Mouse (Mus musculus): ENCODE results near the gene Gucd1.
"Not testable (repeated sequence)": the region's sequence is repeated elsewhere in the genome, so short reads cannot be mapped to it uniquely, and the experiment has no call there.

The Gucd1 gene

DNA sequence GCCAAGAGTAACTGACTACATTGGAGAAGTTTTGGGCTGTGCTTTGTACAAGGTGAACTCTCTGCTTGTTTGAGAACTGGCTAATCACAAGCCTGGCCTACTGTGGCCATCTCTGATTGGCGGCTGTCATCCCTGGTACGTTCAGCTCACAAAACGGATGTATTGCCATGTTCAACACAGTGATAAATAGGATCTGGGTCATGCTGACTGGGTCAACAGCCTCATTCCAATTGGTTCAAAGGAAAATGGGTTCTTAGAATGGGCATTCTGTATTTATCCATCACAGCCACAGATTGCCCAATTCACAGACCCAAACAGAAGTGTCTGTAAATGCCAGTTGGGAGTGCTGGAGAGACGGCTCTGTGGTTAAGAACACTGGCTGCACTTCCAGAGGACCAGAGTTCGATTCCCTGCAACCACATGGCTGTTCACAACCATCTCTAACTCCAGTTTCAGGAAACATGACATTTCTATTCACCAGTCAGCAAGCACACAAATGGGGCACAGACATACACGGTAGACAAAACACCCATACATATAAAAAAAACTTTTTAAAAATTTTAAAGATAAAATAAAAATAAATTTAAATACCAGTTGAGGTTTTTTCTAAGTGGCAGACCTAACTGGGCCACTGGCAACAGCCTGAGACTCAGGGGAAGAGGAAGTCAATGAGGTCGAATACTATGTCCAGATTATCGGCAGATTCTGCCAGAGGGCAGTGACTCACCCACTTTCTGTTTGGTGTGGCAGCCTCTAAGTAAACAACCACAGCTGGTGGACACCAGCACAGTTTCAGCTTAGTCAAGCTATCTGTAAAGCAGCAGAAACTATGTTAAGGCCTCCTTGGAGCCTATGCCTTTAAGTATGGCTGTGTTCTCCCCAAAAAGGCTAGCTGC lies 13.3 kb downstream of the Gucd1 start:
- DNase-seq (ENCODE audit: extremely low spot score, low read depth, low spot score): no peak

GRCm38 (mm10) chr10:75503692-75504091 lies 14.1 kb downstream of the Gucd1 start:
- no peak for DNase-seq (ENCODE audit: extremely low spot score, low read depth, low spot score)

- no peak for DNase-seq (ENCODE audit: extremely low spot score, low read depth, low spot score)
Measured at GRCm38 (mm10) chr10:75501641-75502040, 16.1 kb downstream of the Gucd1 start.

DNA sequence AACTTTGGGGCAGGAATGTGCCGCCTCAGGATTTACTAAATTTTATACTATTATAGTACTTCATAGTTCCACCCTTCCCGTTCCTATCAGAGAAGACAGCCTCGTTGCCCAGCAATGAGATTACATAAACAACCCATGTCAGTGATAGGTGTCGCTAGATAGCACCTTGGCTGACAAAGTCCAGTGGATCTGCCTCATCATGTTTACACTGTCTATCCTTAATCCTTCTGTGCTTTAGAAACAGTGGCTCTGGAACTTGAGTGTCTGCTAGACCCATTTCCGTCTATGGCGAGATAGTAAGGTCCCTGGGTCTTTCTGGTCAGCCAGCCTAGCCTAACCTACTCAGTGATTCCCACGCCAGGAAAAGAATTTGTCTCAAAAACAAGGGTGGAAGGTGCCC lies 17.4 kb downstream of the Gucd1 start:
- no peak for DNase-seq (ENCODE audit: extremely low spot score, low read depth, low spot score)

GRCm38 (mm10) chr10:75499791-75500190 lies 18.0 kb downstream of the Gucd1 start:
- DNase-seq (ENCODE audit: extremely low spot score, low read depth, low spot score): no peak

DNA sequence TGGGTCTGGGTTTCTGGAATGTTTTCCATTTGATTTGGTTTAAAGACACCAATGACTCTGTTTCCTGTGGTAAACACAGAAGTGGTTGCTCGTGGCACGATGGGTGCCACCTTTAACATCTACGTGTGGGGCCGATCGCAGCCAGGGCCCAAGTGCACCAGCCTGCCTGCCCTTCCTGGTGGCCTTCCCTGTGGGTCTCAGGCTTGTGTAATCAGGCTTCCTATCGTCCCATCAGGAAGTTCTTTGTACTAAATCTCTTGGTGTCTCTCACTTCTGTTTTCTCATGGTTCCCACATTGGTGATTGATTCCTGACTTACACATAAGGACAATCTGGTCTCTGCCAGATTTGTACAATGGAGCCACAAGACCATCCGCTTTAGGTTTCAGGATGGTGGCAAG lies 18.6 kb downstream of the Gucd1 start:
- DNase-seq (ENCODE audit: extremely low spot score, low read depth, low spot score): not testable (repeated sequence)

DNA sequence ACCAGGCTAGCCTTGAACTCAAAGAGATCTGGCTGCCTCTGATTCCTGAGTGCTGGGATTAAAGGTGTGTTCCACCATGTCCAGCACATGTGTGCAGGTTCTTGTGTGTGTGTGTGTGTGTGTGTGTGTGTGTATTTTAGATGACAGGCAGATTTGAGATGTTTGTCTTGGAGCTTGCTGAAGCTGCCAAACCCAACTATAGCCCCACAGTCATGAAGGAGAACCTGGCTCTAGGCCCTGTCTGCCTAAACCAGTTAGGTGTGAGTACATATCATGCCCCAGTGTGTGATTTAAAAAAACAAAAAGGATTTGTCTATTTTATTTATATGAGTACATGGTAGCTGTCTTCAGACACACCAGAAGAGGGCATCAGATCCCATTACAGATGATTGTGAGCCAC lies 21.9 kb downstream of the Gucd1 start:
- DNase-seq (ENCODE audit: extremely low spot score, low read depth, low spot score): no peak

- DNase-seq (ENCODE audit: extremely low spot score, low read depth, low spot score): no peak
Measured at GRCm38 (mm10) chr10:75495304-75495703, 22.5 kb downstream of the Gucd1 start.

- no peak for DNase-seq (ENCODE audit: extremely low spot score, low read depth, low spot score)
Measured at GRCm38 (mm10) chr10:75491936-75492262, 25.9 kb downstream of the Gucd1 start.

DNA sequence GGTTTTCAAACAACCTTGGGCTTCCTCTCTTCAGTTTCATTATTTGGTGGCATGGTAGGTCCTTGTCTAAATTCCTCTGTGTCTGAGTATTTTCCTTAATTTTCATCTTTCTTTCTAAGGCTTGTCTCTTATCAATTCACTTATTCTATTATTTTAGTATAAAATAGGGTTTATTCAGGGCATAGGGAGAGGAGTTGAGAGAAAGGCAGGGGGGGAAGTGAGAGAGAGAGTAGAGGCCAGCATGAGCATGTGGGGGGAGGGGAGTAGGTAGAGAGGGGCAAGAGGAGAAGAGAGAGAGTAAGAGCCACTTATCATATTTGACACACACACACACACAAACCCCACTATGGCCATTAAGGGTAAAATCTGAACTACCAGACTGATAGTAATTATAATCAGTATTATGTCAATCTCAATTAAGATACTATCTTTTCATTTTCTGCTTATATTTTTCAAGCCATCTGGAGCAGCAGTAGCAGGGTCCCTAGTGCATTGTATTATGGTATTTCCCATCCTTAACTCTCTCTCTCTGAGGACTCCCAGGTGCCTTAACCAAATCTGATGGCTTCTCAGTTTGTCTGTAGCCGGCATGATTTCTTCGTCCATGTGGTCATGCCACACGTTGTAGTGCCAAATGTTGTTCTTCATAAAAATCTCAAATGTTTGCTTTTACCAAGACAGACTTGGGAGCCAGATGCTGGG lies 26.4 kb downstream of the Gucd1 start:
- no peak for DNase-seq (ENCODE audit: extremely low spot score, low read depth, low spot score)

DNA sequence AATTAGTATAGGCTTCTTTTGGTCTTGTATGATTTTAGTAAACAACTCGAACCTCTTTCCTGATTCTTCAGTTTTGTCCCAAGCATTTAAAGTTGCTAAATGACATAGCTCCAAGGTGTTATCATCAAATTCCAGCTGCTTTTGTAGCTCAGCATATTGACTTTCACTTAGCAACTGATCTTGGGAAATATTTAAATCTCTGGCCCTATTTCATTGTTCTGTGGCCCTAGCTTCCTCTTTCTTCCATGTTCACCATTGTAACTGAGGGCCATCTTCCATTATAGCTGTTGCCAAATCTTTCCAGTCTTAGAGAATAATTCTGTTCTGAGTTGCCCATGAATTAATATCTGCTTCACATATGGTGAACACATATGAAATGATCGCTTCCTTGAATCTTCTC lies 27.0 kb downstream of the Gucd1 start:
- DNase-seq (ENCODE audit: extremely low spot score, low read depth, low spot score): no peak

GRCm38 (mm10) chr10:75489522-75489921 lies 28.2 kb downstream of the Gucd1 start:
- DNase-seq (ENCODE audit: extremely low spot score, low read depth, low spot score): no peak

DNA sequence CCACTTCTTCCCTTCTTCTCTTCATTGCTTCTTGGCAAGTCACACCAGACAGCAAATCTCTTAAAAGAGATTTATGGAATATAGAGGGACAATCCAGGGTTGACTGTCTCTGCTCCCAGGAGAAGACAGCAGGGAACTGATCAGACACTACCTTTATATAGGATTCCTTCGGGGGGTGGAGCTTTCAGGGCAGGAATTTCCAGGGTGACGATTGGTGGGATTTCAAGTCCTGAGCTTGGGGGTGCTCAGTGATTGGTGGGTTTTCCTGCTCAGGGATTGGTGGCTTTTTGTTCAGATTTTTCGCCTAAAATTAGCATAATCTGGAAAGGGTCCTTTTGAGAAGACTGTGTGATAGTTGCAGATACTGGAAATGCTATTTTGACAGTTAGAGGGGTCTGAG lies 30.6 kb downstream of the Gucd1 start:
- DNase-seq (ENCODE audit: extremely low spot score, low read depth, low spot score): no peak

DNA sequence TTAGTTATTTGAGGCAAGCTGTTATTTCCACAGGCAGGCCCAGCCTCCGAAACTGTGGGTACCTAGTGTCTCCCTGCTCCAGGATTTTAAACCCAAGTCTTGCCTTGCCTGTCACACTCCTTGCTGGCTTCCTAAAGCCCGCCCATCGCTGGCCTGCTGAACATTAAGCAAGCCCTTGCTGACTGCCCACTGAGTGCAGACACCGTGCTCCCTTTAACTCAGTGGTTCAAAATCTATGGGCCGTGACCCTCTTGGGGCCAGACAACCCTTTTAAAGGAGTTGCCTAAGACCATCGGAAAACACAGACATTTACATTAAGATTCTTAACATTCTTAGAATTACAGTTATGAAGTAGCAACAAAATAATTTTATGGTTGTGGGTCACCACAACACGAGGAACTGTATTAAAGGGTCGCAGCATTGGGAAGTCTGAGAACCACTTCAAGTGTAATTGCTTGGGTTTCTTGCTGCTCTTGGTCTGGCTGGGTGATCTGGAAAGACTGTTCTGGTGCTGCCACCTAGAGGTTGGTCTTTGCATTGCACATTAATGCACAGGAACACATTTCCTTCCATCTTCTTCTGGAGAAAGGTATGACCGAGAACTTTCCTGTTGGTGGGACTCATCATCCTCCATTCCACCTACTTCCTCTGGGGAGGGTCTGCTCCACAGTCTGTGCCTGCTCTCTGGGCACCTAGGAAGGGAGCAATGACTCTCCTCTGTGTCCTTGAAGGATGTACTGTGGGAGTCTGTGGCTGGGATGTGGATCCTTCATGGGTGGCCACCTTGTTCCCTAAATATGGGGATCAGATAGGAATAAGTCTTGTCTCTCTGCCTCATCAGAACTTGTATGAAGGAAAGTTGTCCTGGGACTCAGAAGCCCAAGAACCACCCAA lies 31.4 kb downstream of the Gucd1 start:
- peak; percentile 50 for DNase-seq (ENCODE audit: extremely low spot score, low read depth, low spot score)

DNA sequence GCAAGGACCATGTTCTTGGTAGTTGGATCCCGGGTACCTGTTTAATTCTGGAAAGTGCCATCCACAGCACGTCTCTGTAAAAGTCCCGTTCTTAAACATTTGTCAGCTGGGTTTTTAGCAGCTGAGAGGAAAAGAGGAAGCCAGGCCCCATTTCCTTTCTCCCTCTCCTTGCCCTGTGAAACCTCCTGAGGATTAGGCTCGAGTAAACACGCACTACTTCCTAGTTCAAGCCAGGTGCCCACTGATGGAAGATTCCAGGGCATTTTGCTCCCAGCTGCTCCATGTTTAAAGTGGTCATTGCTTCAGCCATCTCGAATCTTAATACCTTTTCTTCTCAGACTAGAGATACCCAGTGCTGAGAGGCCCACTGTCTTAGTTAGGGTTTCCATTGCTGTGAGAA lies 33.0 kb downstream of the Gucd1 start:
- DNase-seq (ENCODE audit: extremely low spot score, low read depth, low spot score): no peak

GRCm38 (mm10) chr10:75484066-75484465 lies 33.7 kb downstream of the Gucd1 start:
- no peak for DNase-seq (ENCODE audit: extremely low spot score, low read depth, low spot score)

DNA sequence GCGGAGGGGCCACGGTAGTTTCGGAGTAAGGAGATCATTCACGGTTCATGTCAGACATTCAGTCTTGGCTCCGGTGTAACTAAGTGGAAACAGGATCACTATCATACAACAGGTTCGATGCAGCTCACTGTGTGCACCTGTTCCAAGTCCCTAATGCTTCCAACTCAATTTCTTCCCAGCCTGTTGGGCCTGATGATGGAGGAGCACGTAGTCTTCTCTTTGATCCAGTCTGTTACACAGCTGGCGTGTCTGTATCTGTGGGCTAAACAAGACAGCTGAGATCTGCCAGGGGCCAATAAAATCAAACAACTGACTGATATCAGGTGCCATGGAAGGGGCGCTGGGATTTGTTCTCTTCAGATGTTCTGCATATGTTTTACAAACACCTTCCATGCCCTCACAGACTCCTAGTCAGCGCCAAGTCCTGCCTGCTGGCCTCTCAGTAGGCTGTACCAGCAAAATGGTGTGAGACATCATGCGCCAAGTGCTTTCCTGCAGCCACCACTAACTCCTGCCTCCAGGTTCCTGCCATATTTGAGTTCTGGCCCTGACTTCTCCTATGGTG lies 34.8 kb downstream of the Gucd1 start:
- DNase-seq (ENCODE audit: extremely low spot score, low read depth, low spot score): no peak

DNA sequence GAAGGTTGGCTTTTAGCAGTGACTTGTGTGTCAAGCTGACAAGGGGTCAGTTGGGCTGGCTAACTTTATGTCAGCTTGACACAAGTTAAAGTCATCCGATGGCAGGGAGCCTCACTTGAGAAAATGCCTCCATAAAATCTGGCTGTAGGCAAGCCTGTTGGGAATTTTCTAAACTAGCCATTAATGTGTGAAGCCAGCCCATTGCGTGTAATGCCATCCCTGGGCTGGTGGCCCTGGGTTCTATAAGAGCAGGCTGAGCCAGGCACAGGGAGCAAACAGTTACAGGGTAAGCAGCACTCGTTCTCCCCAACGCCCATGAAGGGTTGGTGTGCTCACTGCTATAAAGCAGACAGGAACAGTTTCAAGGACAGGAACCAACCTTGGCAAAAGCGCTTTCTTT lies 35.5 kb downstream of the Gucd1 start:
- DNase-seq (ENCODE audit: extremely low spot score, low read depth, low spot score): no peak

GRCm38 (mm10) chr10:75481703-75482102 lies 36.1 kb downstream of the Gucd1 start:
- no peak for DNase-seq (ENCODE audit: extremely low spot score, low read depth, low spot score)

- DNase-seq (ENCODE audit: extremely low spot score, low read depth, low spot score): no peak
Measured at GRCm38 (mm10) chr10:75479955-75480354, 37.8 kb downstream of the Gucd1 start.

DNA sequence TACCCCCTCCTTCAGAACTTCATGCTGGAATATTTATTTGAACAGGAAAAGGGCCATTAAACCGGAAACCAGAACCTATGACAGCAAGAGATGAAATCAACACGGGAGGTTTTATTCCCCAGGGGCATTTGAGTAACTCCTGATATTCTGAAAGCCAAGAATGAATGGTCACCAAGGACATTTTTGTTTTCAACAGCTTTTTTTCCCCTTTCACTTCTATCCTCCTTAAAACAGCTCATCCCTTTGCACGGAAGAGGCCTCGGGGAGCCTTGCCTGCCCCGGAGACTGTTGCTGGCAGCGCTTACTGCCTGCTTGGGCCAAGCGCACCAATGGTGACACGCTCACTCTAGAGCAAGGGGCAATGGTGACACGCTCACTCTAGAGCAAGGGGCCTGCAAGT lies 40.7 kb downstream of the Gucd1 start:
- no peak for DNase-seq (ENCODE audit: extremely low spot score, low read depth, low spot score)

All from hindlimb bud, embryonic 11.5 days (tissue).